ENCODE assay signal across 12 mouse cellular contexts in genomic region chr6:54352931-54353690, GRCm38 (mm10). TPM values are rescaled to one million over a fixed set of nuclear protein-coding genes. Genes with fewer than 3 reads are reported as not detected.
DNase-seq lines count a peak whose midpoint lies in the region; ATAC-seq lines count a peak whose summit lies in the region.
"Had no signal": no experiment of that assay in that cellular context is flagged by ENCODE, and none has a peak within 500 bp of the region (broad histone marks: within the 10 kb centered on the region; RNA-seq: fewer than 3 reads in every experiment).

No protein-coding gene starts in this region.

- ATAC-seq in kidney, embryonic 14.5 days (ENCODE audit: low FRiP score, low TSS enrichment): no peak
- ATAC-seq in kidney, embryonic 16.5 days (ENCODE audit: low FRiP score, low TSS enrichment): 0 out of 2 replicates have a peak, but pooled peaks have one; percentile 54
- ATAC-seq in megakaryocyte-erythroid progenitor cell, adult 5-6 weeks (replicated peaks; ENCODE audit: low FRiP score, low TSS enrichment, poor library complexity, severe bottlenecking): peak; percentile 61
- no peak for ATAC-seq in liver, embryonic 11.5 days (replicated peaks; ENCODE audit: low FRiP score)

- no peaks in the 10 kb centered on the region for H3K9me3 ChIP-seq in kidney, embryonic 14.5 days (ENCODE audit: control insufficient read depth, low read length)
- H3K9me3 ChIP-seq in kidney, embryonic 16.5 days (ENCODE audit: low read length): no peaks in the 10 kb centered on the region
- H3K9me3 ChIP-seq in liver, embryonic 11.5 days (ENCODE audit: control insufficient read depth, low read length): no peaks in the 10 kb centered on the region
- H3K9me3 ChIP-seq: limb, embryonic 10.5 days had no signal

- H3K36me3 ChIP-seq in kidney, embryonic 14.5 days (ENCODE audit: control insufficient read depth, insufficient read depth, low read length): no peaks in the 10 kb centered on the region
- no peaks in the 10 kb centered on the region for H3K36me3 ChIP-seq in kidney, embryonic 16.5 days (ENCODE audit: insufficient read depth, low read length)
- no peaks in the 10 kb centered on the region for H3K36me3 ChIP-seq in liver, embryonic 11.5 days (ENCODE audit: control insufficient read depth, insufficient read depth, low read length)
- H3K36me3 ChIP-seq: limb, embryonic 10.5 days had no signal

- no peak overlapping the region for H3K27ac ChIP-seq in kidney, embryonic 14.5 days (ENCODE audit: low read depth, low read length)
- H3K27ac ChIP-seq in kidney, embryonic 16.5 days (ENCODE audit: low read length): peak overlapping the region; percentile 5; the same call in 1 of the 2 replicates
- H3K27ac ChIP-seq in liver, embryonic 11.5 days (ENCODE audit: low read depth, low read length): no peak overlapping the region
- H3K27ac ChIP-seq: layer of hippocampus, adult 2 months; limb, embryonic 10.5 days had no signal

- no peak overlapping the region for H3K9ac ChIP-seq in kidney, embryonic 14.5 days (ENCODE audit: low read depth, low read length)
- H3K9ac ChIP-seq in kidney, embryonic 16.5 days (replicated peaks; ENCODE audit: low read length): no peak overlapping the region
- no peak overlapping the region for H3K9ac ChIP-seq in liver, embryonic 11.5 days (ENCODE audit: low read depth, low read length)

- H3K4me3 ChIP-seq in kidney, embryonic 14.5 days (ENCODE audit: low read length): no peak overlapping the region
- H3K4me3 ChIP-seq in kidney, embryonic 16.5 days (ENCODE audit: low read length): no peak overlapping the region
- no peak overlapping the region for H3K4me3 ChIP-seq in liver, embryonic 11.5 days (ENCODE audit: low read depth, low read length)
- H3K4me3 ChIP-seq: layer of hippocampus, adult 2 months; limb, embryonic 10.5 days had no signal

- no peaks in the 10 kb centered on the region for H3K27me3 ChIP-seq in kidney, embryonic 14.5 days (ENCODE audit: control insufficient read depth, insufficient read depth, low read length)
- no peaks in the 10 kb centered on the region for H3K27me3 ChIP-seq in kidney, embryonic 16.5 days (ENCODE audit: insufficient read depth, low read length)
- H3K27me3 ChIP-seq in liver, embryonic 11.5 days (replicated peaks; ENCODE audit: control insufficient read depth, insufficient read depth, low read length): no peaks in the 10 kb centered on the region

- no peak overlapping the region for H3K4me2 ChIP-seq in kidney, embryonic 14.5 days (replicated peaks; ENCODE audit: low read depth, low read length)
- no peak overlapping the region for H3K4me2 ChIP-seq in kidney, embryonic 16.5 days (replicated peaks; ENCODE audit: low read depth, low read length)
- H3K4me2 ChIP-seq in liver, embryonic 11.5 days: no peak overlapping the region

- WGBS in kidney, embryonic 14.5 days: 54% methylated on average over 14 of the region's 14 CpGs
- WGBS in kidney, embryonic 16.5 days: 57% methylated on average over 14 of the region's 14 CpGs
- WGBS in liver, embryonic 11.5 days: 71% methylated on average over 14 of the region's 14 CpGs

- peak; percentile 21 for DNase-seq in kidney, adult 11 months
- DNase-seq in adrenal gland, adult 2 months: peak; percentile 72
- no peak for DNase-seq in left cerebral cortex, adult 8-10 months (ENCODE audit: low spot score in 2 of 2)
- DNase-seq in spleen, postnatal 10 days (ENCODE audit: low spot score in 2 of 2): no peak
- no peak for DNase-seq in liver, embryonic 11.5 days (ENCODE audit: low spot score)
- DNase-seq: cerebellum, adult 9-11 months; right cerebral cortex, postnatal 14 days had no signal

- H3K4me1 ChIP-seq in kidney, embryonic 14.5 days (ENCODE audit: control insufficient read depth, insufficient read depth, low read length): peaks cover 5% of the 10 kb centered on the region; the same call in 1 of the 2 replicates
- peaks cover 9% of the 10 kb centered on the region for H3K4me1 ChIP-seq in kidney, embryonic 16.5 days (ENCODE audit: insufficient read depth, low read length)
- H3K4me1 ChIP-seq in liver, embryonic 11.5 days (replicated peaks; ENCODE audit: control insufficient read depth, insufficient read depth, low read length): no peaks in the 10 kb centered on the region

RNA-seq across cellular contexts. Expression of gene Prr15, which starts 27.5 kb away (rescaled TPM):
- polyA plus RNA-seq in kidney, embryonic 14.5 days (2014; fragmentation: Nextera tagmentation; extraction: Ambion mirVana): 6.2 and 6.4 TPM in 2 replicates
- 1 to 10 TPM; 2.1 to 6.2 TPM for total RNA-seq in adrenal gland, adult 2 months (2021)
- 1.4 and 3.0 TPM in 2 replicates for polyA plus RNA-seq in adrenal gland, adult 2 months (2012; rRNA removed)
- polyA plus RNA-seq in kidney, embryonic 16.5 days (2015; fragmentation: Nextera tagmentation; extraction: Ambion mirVana): 8.9 and 9.2 TPM in 2 replicates
- total RNA-seq in megakaryocyte-erythroid progenitor cell, adult 5-6 weeks (2014; fragmentation: Nextera tagmentation): 0.52 TPM in 1 of 2 replicates, not detected in the other
- 0.19 TPM in 1 of 2 replicates, not detected in the other for total RNA-seq in megakaryocyte-erythroid progenitor cell, adult 5-6 weeks (2017)
- 1 to 10 TPM; 1.1 to 2.4 (median 1.4) TPM for total RNA-seq in left cerebral cortex, adult 8-10 months (2022)
- 1.1 and 1.3 TPM in 2 replicates for polyA plus RNA-seq in liver, embryonic 11.5 days (2014; fragmentation: Nextera tagmentation; extraction: Ambion mirVana)

Comparison
In these comparisons a context has a peak if more than half of its experiments do, and no peak if none do; other contexts are left out.
1. ATAC-seq: peak in kidney, embryonic 16.5 days (single experiment) and megakaryocyte-erythroid progenitor cell, adult 5-6 weeks (single experiment); none in kidney, embryonic 14.5 days (single experiment) and liver, embryonic 11.5 days (single experiment).
2. DNase-seq: peak in kidney, adult 11 months (single experiment) and adrenal gland, adult 2 months (single experiment); none in left cerebral cortex, adult 8-10 months (0 of 2), spleen, postnatal 10 days (0 of 2) and liver, embryonic 11.5 days (single experiment).